ENCODE assay signal across 9 mouse cellular contexts in the genomic region with DNA sequence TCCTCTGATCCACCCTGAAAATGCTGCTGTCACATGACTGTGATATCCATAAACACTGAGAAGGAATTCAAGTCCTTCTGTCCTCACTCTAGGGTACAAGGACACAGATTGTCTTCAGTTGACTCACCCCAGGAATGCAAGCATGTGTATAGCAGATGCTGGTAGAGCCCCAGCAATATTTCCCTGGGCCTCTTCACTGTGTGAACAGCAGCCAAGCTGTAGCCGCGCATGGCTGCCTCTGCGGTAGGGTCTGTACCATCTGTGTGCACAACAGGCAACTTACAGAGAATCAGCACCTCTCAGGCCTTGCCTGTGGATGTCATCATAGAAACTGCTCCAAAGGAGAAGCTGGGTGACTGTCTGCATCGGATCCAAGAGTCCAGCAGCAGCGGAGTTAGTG. TPM values are rescaled to one million over a fixed set of nuclear protein-coding genes. Genes with fewer than 3 reads are reported as not detected.
DNase-seq lines count a peak whose midpoint lies in the region; ATAC-seq and TF ChIP-seq lines count a peak whose summit lies in the region.
"Had no signal": no experiment of that assay in that cellular context is flagged by ENCODE, and none has a peak within 500 bp of the region (broad histone marks: within the 10 kb centered on the region; RNA-seq: fewer than 3 reads in every experiment).

No protein-coding gene starts in this region.

- TF ChIP-seq EP300 in heart, adult 2 months (IDR thresholded peaks at IDR 0.05; ENCODE audit: insufficient read depth, low read depth, low read length) = no peak

- H3K79me2 ChIP-seq in heart, adult 2 months (replicated peaks; ENCODE audit: control insufficient read depth, insufficient read depth, low read length) = no peaks in the 10 kb centered on the region

- no peak for TF ChIP-seq POLR2A in heart, adult 2 months (IDR thresholded peaks at IDR 0.05; ENCODE audit: insufficient read depth, low read depth, low read length)

- no peaks in the 10 kb centered on the region for H3K9me3 ChIP-seq in heart, embryonic 15.5 days (replicated peaks)
- no peaks in the 10 kb centered on the region for H3K9me3 ChIP-seq in hindbrain, postnatal 0 days (ENCODE audit: low read length)
- H3K9me3 ChIP-seq: stomach, embryonic 15.5 days had no signal

- H3K4me2 ChIP-seq in heart, embryonic 15.5 days = no peak overlapping the region
- H3K4me2 ChIP-seq in hindbrain, postnatal 0 days (ENCODE audit: low read depth, low read length) = no peak overlapping the region
- H3K4me2 ChIP-seq: stomach, embryonic 15.5 days had no signal

- ATAC-seq in heart, embryonic 15.5 days (replicated peaks; ENCODE audit: insufficient number of reproducible peaks, insufficient read depth, low FRiP score, low read depth) = peak; percentile 47; the same call in 1 of the 2 replicates
- ATAC-seq in hindbrain, postnatal 0 days = peak; percentile 93
- ATAC-seq in megakaryocyte-erythroid progenitor cell, adult 5-6 weeks (replicated peaks; ENCODE audit: low FRiP score, low TSS enrichment, poor library complexity, severe bottlenecking) = no peak

- no peak overlapping the region for H3K27ac ChIP-seq in heart, embryonic 15.5 days
- H3K27ac ChIP-seq in heart, adult 2 months = no peak overlapping the region
- no peak overlapping the region for H3K27ac ChIP-seq in hindbrain, postnatal 0 days
- H3K27ac ChIP-seq: stomach, embryonic 15.5 days had no signal

- DNase-seq in heart, adult 2 months = no peak
- peak; percentile 13 for DNase-seq in right cerebral cortex, postnatal 25 days
- no peak for DNase-seq in right cerebral cortex, postnatal 10 days (ENCODE audit: low spot score in 2 of 2)
- peak; percentile 65 for DNase-seq in hindbrain, postnatal 0 days (ENCODE audit: low spot score)
- DNase-seq in gastrocnemius, postnatal 25 days = no peak
- DNase-seq: heart, postnatal 4 days had no signal

- WGBS in heart, embryonic 15.5 days = 74% methylated on average over 5 of the region's 5 CpGs
- 71% methylated on average over 5 of the region's 5 CpGs for WGBS in heart, adult 2 months
- WGBS in hindbrain, postnatal 0 days = 52% methylated on average over 5 of the region's 5 CpGs

- H3K27me3 ChIP-seq in heart, embryonic 15.5 days = no peaks in the 10 kb centered on the region
- H3K27me3 ChIP-seq in heart, adult 2 months (ENCODE audit: control insufficient read depth, insufficient read depth, low read length) = no peaks in the 10 kb centered on the region
- no peaks in the 10 kb centered on the region for H3K27me3 ChIP-seq in hindbrain, postnatal 0 days (ENCODE audit: insufficient read depth, low read length)
- H3K27me3 ChIP-seq: stomach, embryonic 15.5 days had no signal

- no peak for TF ChIP-seq CTCF in heart, adult 2 months (IDR thresholded peaks at IDR 0.05)
- TF ChIP-seq CTCF in hindbrain, postnatal 0 days (IDR thresholded peaks at IDR 0.05; ENCODE audit: low read depth) = no peak

- H3K4me1 ChIP-seq in heart, embryonic 15.5 days (replicated peaks) = peaks cover 10% of the 10 kb centered on the region
- H3K4me1 ChIP-seq in heart, adult 2 months (ENCODE audit: control insufficient read depth, insufficient read depth, low read length) = no peaks in the 10 kb centered on the region
- no peaks in the 10 kb centered on the region; the same call in 1 of the 2 replicates for H3K4me1 ChIP-seq in hindbrain, postnatal 0 days (ENCODE audit: insufficient read depth, low read length)
- H3K4me1 ChIP-seq: stomach, embryonic 15.5 days had no signal

- H3K9ac ChIP-seq in heart, embryonic 15.5 days = no peak overlapping the region
- H3K9ac ChIP-seq in heart, adult 2 months (ENCODE audit: low read depth, low read length) = no peak overlapping the region
- H3K9ac ChIP-seq in hindbrain, postnatal 0 days (replicated peaks; ENCODE audit: low read length) = no peak overlapping the region
- H3K9ac ChIP-seq: stomach, embryonic 15.5 days had no signal

- H3K36me3 ChIP-seq in heart, embryonic 15.5 days = no peaks in the 10 kb centered on the region
- no peaks in the 10 kb centered on the region for H3K36me3 ChIP-seq in heart, adult 2 months (ENCODE audit: control insufficient read depth, insufficient read depth, low read length)
- no peaks in the 10 kb centered on the region for H3K36me3 ChIP-seq in hindbrain, postnatal 0 days (ENCODE audit: insufficient read depth, low read length)
- H3K36me3 ChIP-seq: stomach, embryonic 15.5 days had no signal

- intact Hi-C loops in heart, adult 2 months (cut with DNase I) = no loop called here

- H3K4me3 ChIP-seq in heart, embryonic 15.5 days = no peak overlapping the region
- no peak overlapping the region for H3K4me3 ChIP-seq in heart, adult 2 months
- no peak overlapping the region for H3K4me3 ChIP-seq in hindbrain, postnatal 0 days (ENCODE audit: low read length)
- H3K4me3 ChIP-seq: stomach, embryonic 15.5 days had no signal

RNA-seq across cellular contexts. Expression of a gene that starts 47.8 kb away (rescaled TPM):
- 34.8 and 36.5 TPM in 2 replicates for polyA plus RNA-seq in heart, embryonic 15.5 days (2015; fragmentation: Nextera tagmentation; extraction: Ambion mirVana)
- total RNA-seq in heart, adult 2 months (2021) = 10 to 100 TPM; 31.7 to 37.9 TPM
- 12.7 and 17.2 TPM in 2 replicates for polyA plus RNA-seq in heart, adult 2 months (2012; rRNA removed)
- 80.0 and 83.7 TPM in 2 replicates for total RNA-seq in hindbrain, postnatal 0 days (2014; rRNA removed)
- polyA plus RNA-seq in hindbrain, postnatal 0 days (2015; fragmentation: Nextera tagmentation; extraction: Ambion mirVana) = 80.0 and 81.8 TPM in 2 replicates
- 5.6 and 13.5 TPM in 2 replicates for total RNA-seq in megakaryocyte-erythroid progenitor cell, adult 5-6 weeks (2014; fragmentation: Nextera tagmentation)
- 1.4 and 3.9 TPM in 2 replicates for total RNA-seq in megakaryocyte-erythroid progenitor cell, adult 5-6 weeks (2017)
- total RNA-seq in gastrocnemius, postnatal 25 days (2021) = 10 to 100 TPM; 64.0 to 79.7 TPM

Comparison
In these comparisons a context has a peak if more than half of its experiments do, and no peak if none do; other contexts are left out.
1. DNase-seq: peak in right cerebral cortex, postnatal 25 days (single experiment) and hindbrain, postnatal 0 days (single experiment); none in heart, adult 2 months (0 of 2), right cerebral cortex, postnatal 10 days (0 of 2) and gastrocnemius, postnatal 25 days (single experiment).